Mouse (Mus musculus): ENCODE measurements around the gene Nthl1.

DNA sequence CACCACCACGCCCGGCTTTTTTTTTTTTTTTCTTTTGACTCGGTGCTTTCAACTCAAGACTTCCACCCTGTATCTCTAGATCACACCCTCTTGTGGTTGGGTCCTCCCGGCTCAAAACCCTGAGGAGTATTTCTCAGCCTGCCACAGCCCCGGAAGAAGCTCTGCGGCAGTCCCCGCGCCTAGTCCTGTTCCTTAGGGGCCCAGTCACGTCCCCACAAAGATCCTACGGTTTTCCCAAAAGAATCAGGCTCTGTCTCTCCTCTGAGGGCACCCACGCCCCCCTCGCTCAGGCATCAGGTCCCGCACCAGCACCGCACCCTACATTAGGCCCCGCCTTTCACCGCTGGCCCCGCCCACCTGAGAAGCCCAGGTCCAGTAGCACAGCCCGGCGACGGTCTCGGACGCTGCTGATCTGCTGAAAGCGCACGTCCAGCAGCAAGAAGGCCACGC lies 54.7 kb downstream of the Nthl1 start:
- peak; percentile 64; the same call in 1 of the 2 replicates for TF ChIP-seq ZNF384 (IDR thresholded peaks at IDR 0.05; ENCODE audit: low read depth, low read length)
- no peak for TF ChIP-seq CHD2 (IDR thresholded peaks at IDR 0.05; ENCODE audit: low read depth, low read length)
- TF ChIP-seq MAFK (IDR thresholded peaks at IDR 0.05; ENCODE audit: insufficient read depth, low read depth, low read length) = no peak
- no peak for TF ChIP-seq HCFC1 (IDR thresholded peaks at IDR 0.05; ENCODE audit: borderline replicate concordance, insufficient read depth, low read length)
- TF ChIP-seq ZC3H11A (IDR thresholded peaks at IDR 0.05; ENCODE audit: borderline replicate concordance, low read depth, low read length) = no peak

All from ES-E14 (cell line).